Mouse (Mus musculus) midbrain, embryonic 11.5 days (tissue): Measurements from ENCODE around the gene Zfp787. TPM values are rescaled to one million over a fixed set of nuclear protein-coding genes. Genes with fewer than 3 reads are reported as not detected.

Experiments used
- ATAC-seq: fragments of 200-750 bp; cut with Nextera tagmentation; 2 replicates; pipeline ENCODE4 v1.8.0; 2017; ENCODE audit warnings: moderate TSS enrichment, moderate library complexity; ENCODE audit not compliant: low FRiP score
- DNase-seq: peaks from one replicate; pipeline ENCODE4 v3.0.0; 2015; ENCODE audit warnings: low spot score; ENCODE audit errors: missing footprints
- H3K27ac ChIP-seq: fragments of 300-500 bp; sonication (generic); 2 replicates; pipeline ENCODE4 v1.5.1; 2014; ENCODE audit warnings: low read depth, low read length
- H3K27me3 ChIP-seq: fragments of 300-500 bp; sonication (generic); 2 replicates; pipeline ENCODE4 v1.6.1; 2014; ENCODE audit warnings: mild to moderate bottlenecking, low read length, moderate library complexity, mixed read lengths; ENCODE audit not compliant: control insufficient read depth, insufficient read depth
- H3K36me3 ChIP-seq: fragments of 300-500 bp; sonication (generic); 2 replicates; pipeline ENCODE4 v1.6.1; 2014; ENCODE audit warnings: mild to moderate bottlenecking, low read length, moderate library complexity, mixed read lengths; ENCODE audit not compliant: control insufficient read depth, insufficient read depth
- H3K4me1 ChIP-seq: fragments of 300-500 bp; sonication (generic); 2 replicates; pipeline ENCODE4 v1.6.1; 2014; ENCODE audit warnings: low read length; ENCODE audit not compliant: control insufficient read depth, insufficient read depth
- H3K4me2 ChIP-seq: fragments of 300-500 bp; sonication (generic); 2 replicates; pipeline ENCODE4 v1.6.1; 2014; ENCODE audit warnings: mild to moderate bottlenecking, moderate library complexity
- H3K4me3 ChIP-seq: fragments of 300-500 bp; sonication (generic); 2 replicates; pipeline ENCODE4 v1.5.1; 2014; ENCODE audit warnings: low read depth, low read length
- H3K9ac ChIP-seq: fragments of 300-500 bp; sonication (generic); 2 replicates; pipeline ENCODE4 v1.6.1; 2014; ENCODE audit warnings: low read length
- H3K9me3 ChIP-seq: fragments of 300-500 bp; sonication (generic); 2 replicates; pipeline ENCODE4 v1.6.1; 2016; ENCODE audit warnings: low read length; ENCODE audit not compliant: control insufficient read depth
- WGBS: fragments of 180-500 bp; shearing (Covaris S2); extraction: QIAGEN DNeasy Blood & Tissue Kit; methylation state at CpG from one replicate; pipeline ENCODE4 v1.1.7; 2014; 5-methylcytosine and 5-hydroxymethylcytosine counted together
- polyA plus RNA-seq: library from polyadenylated mRNA; unstranded; fragments of >200 nt; fragmentation: Nextera tagmentation; extraction: Ambion mirVana; gene quantifications from 2 replicates; pipeline ENCODE4 v1.2.1, GENCODE M21; 2014

The Zfp787 gene
- polyA plus RNA-seq, 1 experiment from 2014 or later, result 13.5 TPM

- WGBS, result 73% methylated on average over 9 of the region's 9 CpGs
- Histone ChIP-seq H3K36me3 (no peaks in the 10 kb centered on the region), H3K27me3 (no peaks in the 10 kb centered on the region), H3K9ac (peak overlapping the region; percentile 90), H3K4me3 (peak overlapping the region; percentile 80; the same call in 1 of the 2 replicates), H3K4me2 (peak overlapping the region; percentile 54; the same call in 1 of the 2 replicates), H3K9me3 (no peaks in the 10 kb centered on the region), H3K4me1 (peaks cover 13% of the 10 kb centered on the region), H3K27ac (no peak overlapping the region)
- ATAC-seq (no peak), DNase-seq (peak; percentile 56)
Observed at GRCm38 (mm10) chr7:6156901-6157472, 1.2 kb upstream of the Zfp787 start.

DNA sequence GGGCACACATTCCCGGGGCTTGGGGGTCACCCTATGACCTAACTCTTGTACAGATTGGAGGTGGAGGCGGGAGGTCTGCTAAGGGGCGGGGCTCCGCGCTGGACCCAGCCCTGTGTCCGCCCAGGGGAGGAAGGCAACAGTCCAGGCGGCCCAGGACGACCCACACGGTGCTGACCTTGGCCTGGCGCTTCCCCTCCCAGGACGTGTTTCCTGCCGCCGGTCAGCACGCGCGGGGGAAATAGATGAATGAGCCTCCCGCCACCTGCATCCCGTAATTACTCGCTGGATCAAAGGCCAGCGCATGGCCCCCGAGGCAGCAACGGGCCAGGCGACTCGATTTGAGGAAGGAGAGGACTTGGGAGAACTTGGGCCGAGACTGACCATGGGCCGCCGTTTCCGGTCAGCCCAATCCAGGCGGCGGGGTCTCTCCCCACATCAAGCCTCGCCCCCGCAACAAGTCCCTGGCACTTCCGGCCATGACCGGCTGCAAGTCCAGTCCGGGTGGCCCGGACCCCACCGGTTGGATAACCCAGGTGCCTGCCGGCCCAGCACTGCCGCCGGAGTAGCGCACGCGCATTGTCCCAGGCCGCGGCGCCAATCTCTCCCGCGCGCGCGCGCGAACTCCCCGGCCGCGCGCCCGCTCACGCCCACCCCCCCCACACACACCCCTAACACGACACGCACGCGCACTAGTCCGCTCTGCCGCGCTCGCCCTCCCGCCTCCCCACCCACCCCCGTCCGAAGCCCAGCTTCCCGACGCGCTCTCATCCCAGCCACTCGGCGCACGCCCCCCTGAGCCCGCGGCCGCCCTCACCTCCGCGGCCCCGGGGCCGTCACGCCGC lies 545 bp downstream of the Zfp787 start:
- peak overlapping the region; percentile 89 for H3K4me2 ChIP-seq
- under 1% methylated on average over 67 of the region's 85 CpGs for WGBS
- ATAC-seq, result peak; percentile 75

GRCm38 (mm10) chr7:6154164-6154563 lies 1.6 kb downstream of the Zfp787 start:
- ATAC-seq (no peak), DNase-seq (peak; percentile 82)
- no peaks in the 10 kb centered on the region for H3K36me3 ChIP-seq
- H3K27ac ChIP-seq, result no peak overlapping the region
- H3K4me3 ChIP-seq, result no peak overlapping the region
- no peaks in the 10 kb centered on the region for H3K27me3 ChIP-seq
- 87% methylated on average over 5 of the region's 5 CpGs for WGBS
- H3K4me1 ChIP-seq, result peaks cover 13% of the 10 kb centered on the region
- H3K9ac ChIP-seq, result no peak overlapping the region
- peak overlapping the region; percentile 89 for H3K4me2 ChIP-seq
- no peaks in the 10 kb centered on the region for H3K9me3 ChIP-seq

More for the DNA sequence above, 545 bp downstream of the Zfp787 start:
- Histone ChIP-seq H3K27ac (peak overlapping the region; percentile 82), H3K36me3 (no peaks in the 10 kb centered on the region), H3K4me3 (peak overlapping the region; percentile 80), H3K9me3 (no peaks in the 10 kb centered on the region), H3K9ac (peak overlapping the region; percentile 90), H3K27me3 (no peaks in the 10 kb centered on the region), H3K4me1 (peaks cover 13% of the 10 kb centered on the region)
- peak; percentile 98 for DNase-seq

GRCm38 (mm10) chr7:6153131-6153530 lies 2.7 kb downstream of the Zfp787 start:
- H3K9me3 ChIP-seq, result no peaks in the 10 kb centered on the region
- no peaks in the 10 kb centered on the region for H3K36me3 ChIP-seq
- no peak overlapping the region for H3K4me2 ChIP-seq
- H3K27me3 ChIP-seq, result no peaks in the 10 kb centered on the region
- no peak overlapping the region for H3K4me3 ChIP-seq
- WGBS, result 93% methylated on average over 3 of the region's 3 CpGs
- no peak overlapping the region for H3K27ac ChIP-seq
- H3K9ac ChIP-seq, result no peak overlapping the region
- ATAC-seq (no peak), DNase-seq (peak; percentile 59)
- peaks cover 13% of the 10 kb centered on the region for H3K4me1 ChIP-seq

DNA sequence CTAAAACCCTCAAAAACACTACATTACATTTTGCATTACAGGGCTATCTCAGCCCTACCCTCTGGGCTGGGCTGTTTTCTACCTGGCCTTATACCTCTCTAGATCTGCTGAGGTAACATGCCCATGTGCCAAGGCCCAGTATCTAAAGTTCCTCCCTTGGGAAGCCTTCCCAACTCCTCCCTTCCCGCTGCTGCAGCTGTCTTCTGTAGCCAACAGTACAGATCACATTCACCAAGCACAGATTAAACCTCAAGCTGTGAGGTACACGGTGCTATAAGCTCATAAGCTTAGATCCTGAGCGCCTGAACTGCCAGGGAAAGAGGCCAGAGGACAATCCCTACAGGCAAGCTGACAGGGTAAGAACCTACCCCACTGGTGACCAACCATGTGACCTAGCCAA lies 3.8 kb downstream of the Zfp787 start:
- DNase-seq (peak; percentile 71), ATAC-seq (no peak)
- no peak overlapping the region for H3K4me2 ChIP-seq
- no peaks in the 10 kb centered on the region for H3K9me3 ChIP-seq
- no peaks in the 10 kb centered on the region for H3K27me3 ChIP-seq
- H3K4me3 ChIP-seq, result no peak overlapping the region
- no peaks in the 10 kb centered on the region for H3K36me3 ChIP-seq
- H3K9ac ChIP-seq, result no peak overlapping the region
- peaks cover 13% of the 10 kb centered on the region for H3K4me1 ChIP-seq
- H3K27ac ChIP-seq, result no peak overlapping the region
- WGBS, result 87% methylated on average over 3 of the region's 3 CpGs

DNA sequence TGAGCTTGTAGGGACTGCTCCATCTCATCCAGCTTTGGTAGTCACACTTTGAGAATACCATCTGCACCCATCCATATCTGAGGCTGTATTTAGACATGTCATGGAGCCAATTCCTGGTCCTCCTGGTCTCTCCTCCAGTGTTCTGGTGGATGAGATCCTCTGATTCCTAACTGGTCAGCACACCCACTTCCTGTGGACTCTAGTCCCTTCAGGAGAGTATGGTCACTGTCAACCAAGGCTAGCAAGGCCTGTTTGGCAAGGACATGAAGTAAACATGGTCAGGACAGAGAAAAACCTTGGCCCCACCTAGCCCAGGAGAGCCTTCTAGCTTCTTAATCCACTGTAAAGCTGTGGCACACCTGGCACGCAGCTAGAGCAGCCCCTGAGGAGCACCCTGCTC lies 4.5 kb downstream of the Zfp787 start:
- Histone ChIP-seq H3K4me1 (peaks cover 10% of the 10 kb centered on the region), H3K4me2 (no peak overlapping the region), H3K36me3 (no peaks in the 10 kb centered on the region), H3K27me3 (no peaks in the 10 kb centered on the region), H3K9me3 (no peaks in the 10 kb centered on the region), H3K27ac (no peak overlapping the region), H3K9ac (no peak overlapping the region), H3K4me3 (no peak overlapping the region)
- no peak for DNase-seq
- WGBS, result 95% methylated on average over 1 of the region's 1 CpGs
- ATAC-seq, result no peak

GRCm38 (mm10) chr7:6147688-6148087 lies 8.1 kb downstream of the Zfp787 start:
- no peak for ATAC-seq
- H3K4me2 ChIP-seq, result no peak overlapping the region

DNA sequence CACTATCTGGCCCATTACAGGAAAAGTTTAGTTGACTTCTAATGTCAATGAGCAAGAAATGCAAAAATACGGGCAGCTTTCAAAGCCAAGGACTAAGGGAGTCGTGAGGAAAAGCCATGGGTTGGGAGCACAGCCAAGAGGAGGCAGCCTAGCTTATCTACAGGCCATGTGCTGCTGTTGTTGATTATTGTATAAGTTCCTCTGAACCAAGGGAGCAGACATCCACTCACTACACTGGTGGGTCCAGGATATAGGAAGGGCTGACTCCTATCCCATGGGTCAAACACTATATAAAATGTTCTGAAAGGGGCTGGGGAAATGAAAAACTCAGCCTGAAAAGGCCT lies 8.8 kb downstream of the Zfp787 start:
- no peak for ATAC-seq
- Histone ChIP-seq H3K36me3 (0 out of 2 replicates have a peak, but pooled peaks cover 2% of the 10 kb centered on the region), H3K9me3 (no peaks in the 10 kb centered on the region), H3K27ac (no peak overlapping the region), H3K9ac (no peak overlapping the region), H3K4me3 (no peak overlapping the region), H3K27me3 (no peaks in the 10 kb centered on the region), H3K4me1 (no peaks in the 10 kb centered on the region), H3K4me2 (no peak overlapping the region)
- 93% methylated on average over 2 of the region's 2 CpGs for WGBS
- DNase-seq, result peak; percentile 45

More at GRCm38 (mm10) chr7:6147688-6148087, 8.1 kb downstream of the Zfp787 start:
- H3K9ac ChIP-seq, result no peak overlapping the region
- no peaks in the 10 kb centered on the region for H3K36me3 ChIP-seq
- 89% methylated on average over 5 of the region's 5 CpGs for WGBS
- no peaks in the 10 kb centered on the region for H3K4me1 ChIP-seq
- no peak overlapping the region for H3K4me3 ChIP-seq
- H3K27me3 ChIP-seq, result no peaks in the 10 kb centered on the region
- DNase-seq, result peak; percentile 28
- H3K27ac ChIP-seq, result no peak overlapping the region
- no peaks in the 10 kb centered on the region for H3K9me3 ChIP-seq
